Comparison of ENCODE assay signal across 9 mouse cellular contexts in the genomic region with DNA sequence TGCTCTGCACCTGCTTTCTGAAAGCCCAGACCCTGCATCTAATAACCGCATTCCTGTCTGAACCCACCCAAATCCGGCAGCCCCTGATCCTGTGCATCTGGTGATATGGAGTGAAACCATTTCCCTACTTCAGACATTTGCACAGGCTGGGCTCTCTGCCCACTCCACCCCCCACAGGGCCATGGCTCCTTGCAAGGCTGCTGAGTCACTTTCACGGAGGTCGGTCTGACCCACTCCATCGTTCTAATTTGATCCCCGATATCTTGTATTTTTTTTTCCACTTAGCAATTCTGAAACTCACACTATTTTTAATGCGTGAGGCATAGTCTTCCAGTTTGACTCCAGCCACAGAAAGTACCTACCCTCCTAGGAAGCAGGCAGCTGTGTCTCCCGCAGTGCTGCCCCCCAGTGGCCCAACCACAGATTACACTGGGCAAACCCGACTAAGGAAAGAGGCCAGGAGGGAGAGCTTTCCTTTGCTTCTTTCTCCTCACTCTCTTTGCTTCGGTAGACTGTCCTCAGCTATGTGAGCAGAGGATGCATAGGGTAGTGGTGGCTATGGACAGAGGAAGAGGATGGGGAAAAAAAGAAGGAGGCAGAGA. TPM values are rescaled to one million over a fixed set of nuclear protein-coding genes. Genes with fewer than 3 reads are reported as not detected.
A peak's percentile ranks its signal among the peaks of the same experiment; 100 is the strongest.
DNase-seq lines count a peak whose midpoint lies in the region; ATAC-seq and TF ChIP-seq lines count a peak whose summit lies in the region.
"Had no signal": no experiment of that assay in that cellular context is flagged by ENCODE, and none has a peak within 500 bp of the region (broad histone marks: within the 10 kb centered on the region; RNA-seq: fewer than 3 reads in every experiment).

No protein-coding gene starts in this region.

- H3K27me3 ChIP-seq in heart, adult 2 months (ENCODE audit: control insufficient read depth, insufficient read depth, low read length): no peaks in the 10 kb centered on the region
- peaks cover 12% of the 10 kb centered on the region for H3K27me3 ChIP-seq in heart, embryonic 10.5 days (ENCODE audit: insufficient read depth, poor library complexity, severe bottlenecking)
- H3K27me3 ChIP-seq: liver, embryonic 15.5 days had no signal

- no peaks in the 10 kb centered on the region for H3K9me3 ChIP-seq in heart, embryonic 10.5 days
- H3K9me3 ChIP-seq: liver, embryonic 15.5 days had no signal

- no peaks in the 10 kb centered on the region for H3K36me3 ChIP-seq in heart, adult 2 months (ENCODE audit: control insufficient read depth, insufficient read depth, low read length)
- no peaks in the 10 kb centered on the region for H3K36me3 ChIP-seq in heart, embryonic 10.5 days
- H3K36me3 ChIP-seq: liver, embryonic 15.5 days had no signal

- H3K4me1 ChIP-seq in heart, adult 2 months (ENCODE audit: control insufficient read depth, insufficient read depth, low read length): peaks cover 1% of the 10 kb centered on the region
- H3K4me1 ChIP-seq in heart, embryonic 10.5 days: peaks cover 18% of the 10 kb centered on the region

- 0 out of 2 replicates have a peak, but pooled peaks have one; percentile 54 for ATAC-seq in monocyte, adult 5-6 weeks (replicated peaks; ENCODE audit: insufficient number of reproducible peaks, low FRiP score, low TSS enrichment, poor library complexity, severe bottlenecking)

- H3K4me3 ChIP-seq in heart, adult 2 months: no peak overlapping the region
- no peak overlapping the region for H3K4me3 ChIP-seq in heart, embryonic 10.5 days
- H3K4me3 ChIP-seq: liver, embryonic 15.5 days had no signal

- H3K27ac ChIP-seq in heart, adult 2 months: no peak overlapping the region
- no peak overlapping the region for H3K27ac ChIP-seq in heart, embryonic 10.5 days
- H3K27ac ChIP-seq: liver, embryonic 15.5 days had no signal

- WGBS in heart, adult 2 months: 24% methylated on average over 10 of the region's 10 CpGs
- whole genome bisulfite sequencing in heart, embryonic 10.5 days: 44% methylated on average over 10 of the region's 10 CpGs

- no peak for TF ChIP-seq EP300 in heart, adult 2 months (IDR thresholded peaks at IDR 0.05; ENCODE audit: insufficient read depth, low read depth, low read length)

- TF ChIP-seq CTCF in heart, adult 2 months (IDR thresholded peaks at IDR 0.05): peak; percentile 88

- no peak for TF ChIP-seq POLR2A in heart, adult 2 months (IDR thresholded peaks at IDR 0.05; ENCODE audit: insufficient read depth, low read depth, low read length)

- no peak overlapping the region for H3K9ac ChIP-seq in heart, adult 2 months (ENCODE audit: low read depth, low read length)
- H3K9ac ChIP-seq: liver, embryonic 15.5 days had no signal

- peak; percentile 66 to 85 for DNase-seq in heart, adult 2 months
- no peak for DNase-seq in heart, embryonic 10.5 days (ENCODE audit: low spot score)
- peak; percentile 56 for DNase-seq in ES-CJ7 (ENCODE audit: low read depth, low spot score)
- peak; percentile 81 to 83 for DNase-seq in cerebellum, adult 18-20 months
- DNase-seq in gastrocnemius, postnatal 25 days: peak; percentile 48
- DNase-seq in left cerebral cortex, adult 11 months (ENCODE audit: low spot score): peak; percentile 57
- peak; percentile 55 for DNase-seq in testis, postnatal 14 days (ENCODE audit: low spot score)

- intact Hi-C loops in heart, adult 2 months (cut with DNase I): loop anchor here (2.0 kb wide), 1 partner anchor 17 kb away; no protein-coding TSS in a partner anchor

- no peaks in the 10 kb centered on the region for H3K79me2 ChIP-seq in heart, adult 2 months (replicated peaks; ENCODE audit: control insufficient read depth, insufficient read depth, low read length)

RNA-seq across cellular contexts. Expression of a gene that starts 7.6 kb away (rescaled TPM):
- total RNA-seq in heart, adult 2 months (2021): not detected
- 0.02 TPM in 1 of 2 replicates, not detected in the other for polyA plus RNA-seq in heart, adult 2 months (2012; rRNA removed)
- 0.07 and 0.39 TPM in 2 replicates for polyA plus RNA-seq in heart, embryonic 10.5 days (2016; fragmentation: Nextera tagmentation; extraction: Ambion mirVana)
- total RNA-seq in gastrocnemius, postnatal 25 days (2021): under 1 TPM in 1 of 2 experiments, not detected in 1; 0.08 TPM
- total RNA-seq in monocyte, adult 5-6 weeks (2017): 0.19 TPM in 1 of 3 replicates, not detected in the others

RNA-seq across cellular contexts. Expression of a gene that starts 19.7 kb away (rescaled TPM):
- total RNA-seq in heart, adult 2 months (2021): 1 to 10 TPM; 2.1 to 2.3 TPM
- polyA plus RNA-seq in heart, adult 2 months (2012; rRNA removed): 1.3 and 2.0 TPM in 2 replicates
- 9.3 and 12.2 TPM in 2 replicates for polyA plus RNA-seq in heart, embryonic 10.5 days (2016; fragmentation: Nextera tagmentation; extraction: Ambion mirVana)
- total RNA-seq in gastrocnemius, postnatal 25 days (2021): 1 to 10 TPM; 1.9 to 2.0 TPM
- not detected in 3 replicates for total RNA-seq in monocyte, adult 5-6 weeks (2017)

RNA-seq across cellular contexts. Expression of a gene that starts 39.3 kb away (rescaled TPM):
- total RNA-seq in heart, adult 2 months (2021): not detected
- not detected in 2 replicates for polyA plus RNA-seq in heart, adult 2 months (2012; rRNA removed)
- polyA plus RNA-seq in heart, embryonic 10.5 days (2016; fragmentation: Nextera tagmentation; extraction: Ambion mirVana): 0.23 and 0.60 TPM in 2 replicates
- total RNA-seq in gastrocnemius, postnatal 25 days (2021): not detected
- not detected in 3 replicates for total RNA-seq in monocyte, adult 5-6 weeks (2017)
- polyA plus RNA-seq: liver, embryonic 15.5 days had no signal
